8 mouse cellular contexts compared by ENCODE assay signal in genomic region chr7:113909161-113909825, GRCm38 (mm10).
DNase-seq lines count a peak whose midpoint lies in the region; ATAC-seq and TF ChIP-seq lines count a peak whose summit lies in the region.

No protein-coding gene starts in this region.

- peak; percentile 40 to 41 for DNase-seq in cerebellum, postnatal 14 days
- DNase-seq in cerebellum, adult 8-10 months, result no peak
- DNase-seq in midbrain, embryonic 11.5 days (ENCODE audit: low spot score, missing footprints), result peak; percentile 92
- DNase-seq in kidney, postnatal 0 days (ENCODE audit: low spot score), result peak; percentile 15
- DNase-seq in right cerebral cortex, postnatal 14 days, result peak; percentile 41
- no peak for DNase-seq in thymus, adult 18-20 months
- no peak for DNase-seq in spleen, postnatal 10 days (ENCODE audit: low spot score in 2 of 2)

- no peak overlapping the region for H3K4me3 ChIP-seq in midbrain, embryonic 11.5 days (ENCODE audit: low read depth, low read length)
- no peak overlapping the region for H3K4me3 ChIP-seq in midbrain, embryonic 16.5 days (ENCODE audit: low read depth, low read length)
- H3K4me3 ChIP-seq in kidney, postnatal 0 days (replicated peaks; ENCODE audit: low read depth, low read length), result no peak overlapping the region

- no peak for TF ChIP-seq CTCF in kidney, postnatal 0 days (IDR thresholded peaks at IDR 0.05; ENCODE audit: low read depth)

- no peaks in the 10 kb centered on the region for H3K36me3 ChIP-seq in midbrain, embryonic 11.5 days (ENCODE audit: control insufficient read depth, insufficient read depth, low read length)
- no peaks in the 10 kb centered on the region for H3K36me3 ChIP-seq in midbrain, embryonic 16.5 days (ENCODE audit: control insufficient read depth, insufficient read depth, low read length)
- no peaks in the 10 kb centered on the region for H3K36me3 ChIP-seq in kidney, postnatal 0 days (ENCODE audit: insufficient read depth, low read length)

- H3K27me3 ChIP-seq in midbrain, embryonic 11.5 days (ENCODE audit: control insufficient read depth, insufficient read depth, low read length), result no peaks in the 10 kb centered on the region
- no peaks in the 10 kb centered on the region for H3K27me3 ChIP-seq in midbrain, embryonic 16.5 days (ENCODE audit: control insufficient read depth, insufficient read depth, low read depth, low read length)
- no peaks in the 10 kb centered on the region for H3K27me3 ChIP-seq in kidney, postnatal 0 days (ENCODE audit: insufficient read depth, low read length)

- WGBS in midbrain, embryonic 11.5 days, result 15% methylated on average over 12 of the region's 12 CpGs
- 15% methylated on average over 12 of the region's 12 CpGs for WGBS in midbrain, embryonic 16.5 days
- 21% methylated on average over 12 of the region's 12 CpGs for WGBS in kidney, postnatal 0 days

- H3K9me3 ChIP-seq in midbrain, embryonic 11.5 days (ENCODE audit: control insufficient read depth, low read length), result no peaks in the 10 kb centered on the region
- H3K9me3 ChIP-seq in midbrain, embryonic 16.5 days (replicated peaks; ENCODE audit: control insufficient read depth, low read length, poor library complexity, severe bottlenecking), result no peaks in the 10 kb centered on the region
- H3K9me3 ChIP-seq in kidney, postnatal 0 days (replicated peaks; ENCODE audit: low read length), result no peaks in the 10 kb centered on the region

- H3K4me1 ChIP-seq in midbrain, embryonic 11.5 days (ENCODE audit: control insufficient read depth, insufficient read depth, low read length), result peaks cover 15% of the 10 kb centered on the region
- peaks cover 10% of the 10 kb centered on the region; the same call in 1 of the 2 replicates for H3K4me1 ChIP-seq in midbrain, embryonic 16.5 days (ENCODE audit: control insufficient read depth, insufficient read depth, low read length)
- H3K4me1 ChIP-seq in kidney, postnatal 0 days (replicated peaks; ENCODE audit: insufficient read depth, low read length), result no peaks in the 10 kb centered on the region

- no peak overlapping the region for H3K4me2 ChIP-seq in midbrain, embryonic 11.5 days
- H3K4me2 ChIP-seq in midbrain, embryonic 16.5 days (ENCODE audit: low read length), result no peak overlapping the region
- H3K4me2 ChIP-seq in kidney, postnatal 0 days (ENCODE audit: low read length), result no peak overlapping the region

- ATAC-seq in midbrain, embryonic 11.5 days (ENCODE audit: low FRiP score), result peak; percentile 82
- no peak for ATAC-seq in midbrain, embryonic 16.5 days
- no peak for ATAC-seq in kidney, postnatal 0 days (replicated peaks; ENCODE audit: low FRiP score, low read depth)

- 0 out of 2 replicates have a peak overlapping the region, but pooled peaks have one; percentile 6 for H3K27ac ChIP-seq in midbrain, embryonic 11.5 days (ENCODE audit: low read depth, low read length)
- no peak overlapping the region for H3K27ac ChIP-seq in midbrain, embryonic 16.5 days (ENCODE audit: low read length)
- H3K27ac ChIP-seq in kidney, postnatal 0 days, result no peak overlapping the region

- H3K9ac ChIP-seq in midbrain, embryonic 11.5 days (ENCODE audit: low read length), result no peak overlapping the region
- H3K9ac ChIP-seq in midbrain, embryonic 16.5 days (ENCODE audit: low read depth, low read length), result no peak overlapping the region
- no peak overlapping the region for H3K9ac ChIP-seq in kidney, postnatal 0 days (ENCODE audit: low read depth, low read length)

Comparison
In these comparisons a context has a peak if more than half of its experiments do, and no peak if none do; other contexts are left out.
1. DNase-seq: peak in cerebellum, postnatal 14 days (2 of 2), midbrain, embryonic 11.5 days (single experiment), kidney, postnatal 0 days (single experiment) and right cerebral cortex, postnatal 14 days (single experiment); none in cerebellum, adult 8-10 months (single experiment), thymus, adult 18-20 months (0 of 2) and spleen, postnatal 10 days (0 of 2).